Mouse (Mus musculus): ENCODE results near the gene Acly. TPM values are rescaled to one million over a fixed set of nuclear protein-coding genes. Genes with fewer than 3 reads are reported as not detected.

The Acly gene
- polyA plus RNA-seq, 1 experiment from 2014 or later, result 152 TPM

- Histone ChIP-seq H3K4me2 (replicated peaks) (peak overlapping the region; percentile 68), H3K27me3 (no peaks in the 10 kb centered on the region), H3K4me3 (replicated peaks) (peak overlapping the region; percentile 82), H3K27ac (replicated peaks) (peak overlapping the region; percentile 73; the same call in 1 of the 2 replicates), H3K36me3 (peaks cover 30% of the 10 kb centered on the region), H3K9me3 (replicated peaks) (no peaks in the 10 kb centered on the region), H3K4me1 (peaks cover 21% of the 10 kb centered on the region), H3K9ac (peak overlapping the region; percentile 95)
- WGBS, result 2% methylated on average over 52 of the region's 52 CpGs
- ATAC-seq (ENCODE audit: insufficient number of reproducible peaks, low FRiP score, low TSS enrichment, low read depth), result peak; percentile 96
Observed at GRCm38 (mm10) chr11:100440691-100441522, 86.9 kb downstream of the Acly start.

- no peaks in the 10 kb centered on the region for H3K27me3 ChIP-seq
- peaks cover 21% of the 10 kb centered on the region for H3K4me1 ChIP-seq
- no peak for ATAC-seq (ENCODE audit: insufficient number of reproducible peaks, low FRiP score, low TSS enrichment, low read depth)
- H3K9ac ChIP-seq, result no peak overlapping the region
- H3K27ac ChIP-seq (replicated peaks), result no peak overlapping the region
- no peaks in the 10 kb centered on the region for H3K9me3 ChIP-seq (replicated peaks)
- no peak overlapping the region for H3K4me3 ChIP-seq (replicated peaks)
- H3K4me2 ChIP-seq (replicated peaks), result no peak overlapping the region
- WGBS, result 69% methylated on average over 1 of the region's 1 CpGs
- H3K36me3 ChIP-seq, result peaks cover 46% of the 10 kb centered on the region
Observed at GRCm38 (mm10) chr11:100437901-100438300, 89.9 kb downstream of the Acly start.

GRCm38 (mm10) chr11:100435678-100436246 is 92.0 kb downstream of the Acly start:
- Histone ChIP-seq H3K4me1 (peaks cover 15% of the 10 kb centered on the region), H3K4me2 (replicated peaks) (no peak overlapping the region), H3K36me3 (peaks cover 53% of the 10 kb centered on the region), H3K27ac (replicated peaks) (no peak overlapping the region), H3K4me3 (replicated peaks) (no peak overlapping the region), H3K9ac (no peak overlapping the region), H3K9me3 (replicated peaks) (no peaks in the 10 kb centered on the region), H3K27me3 (no peaks in the 10 kb centered on the region)
- ATAC-seq (ENCODE audit: insufficient number of reproducible peaks, low FRiP score, low TSS enrichment, low read depth), result no peak
- WGBS, result 78% methylated on average over 9 of the region's 9 CpGs

GRCm38 (mm10) chr11:100432002-100432401 is 95.8 kb downstream of the Acly start:
- no peak overlapping the region for H3K4me3 ChIP-seq (replicated peaks)
- H3K4me1 ChIP-seq, result no peaks in the 10 kb centered on the region
- no peaks in the 10 kb centered on the region for H3K9me3 ChIP-seq (replicated peaks)
- H3K9ac ChIP-seq, result no peak overlapping the region
- ATAC-seq (ENCODE audit: insufficient number of reproducible peaks, low FRiP score, low TSS enrichment, low read depth), result no peak
- H3K27ac ChIP-seq (replicated peaks), result no peak overlapping the region
- peaks cover 50% of the 10 kb centered on the region for H3K36me3 ChIP-seq
- 92% methylated on average over 5 of the region's 5 CpGs for WGBS
- no peaks in the 10 kb centered on the region for H3K27me3 ChIP-seq
- H3K4me2 ChIP-seq (replicated peaks), result no peak overlapping the region

GRCm38 (mm10) chr11:100430052-100430451 is 97.7 kb downstream of the Acly start:
- Histone ChIP-seq H3K4me1 (no peaks in the 10 kb centered on the region), H3K9ac (no peak overlapping the region), H3K27me3 (no peaks in the 10 kb centered on the region), H3K4me2 (replicated peaks) (no peak overlapping the region), H3K4me3 (replicated peaks) (no peak overlapping the region), H3K27ac (replicated peaks) (no peak overlapping the region), H3K36me3 (peaks cover 32% of the 10 kb centered on the region), H3K9me3 (replicated peaks) (no peaks in the 10 kb centered on the region)
- ATAC-seq (ENCODE audit: insufficient number of reproducible peaks, low FRiP score, low TSS enrichment, low read depth), result no peak
- WGBS, result 88% methylated on average over 7 of the region's 7 CpGs

- no peak for ATAC-seq (ENCODE audit: insufficient number of reproducible peaks, low FRiP score, low TSS enrichment, low read depth)
- H3K27ac ChIP-seq (replicated peaks), result no peak overlapping the region
- WGBS, result 54% methylated on average over 9 of the region's 9 CpGs
- no peak overlapping the region for H3K9ac ChIP-seq
- H3K4me2 ChIP-seq (replicated peaks), result no peak overlapping the region
- H3K4me1 ChIP-seq, result no peaks in the 10 kb centered on the region
- no peak overlapping the region for H3K4me3 ChIP-seq (replicated peaks)
- H3K27me3 ChIP-seq, result no peaks in the 10 kb centered on the region
- no peaks in the 10 kb centered on the region for H3K9me3 ChIP-seq (replicated peaks)
- H3K36me3 ChIP-seq, result peaks cover 43% of the 10 kb centered on the region
Observed at GRCm38 (mm10) chr11:100428612-100429199, 99.1 kb downstream of the Acly start.

- Histone ChIP-seq H3K4me1 (no peaks in the 10 kb centered on the region), H3K9me3 (replicated peaks) (no peaks in the 10 kb centered on the region), H3K4me3 (replicated peaks) (no peak overlapping the region), H3K36me3 (peaks cover 52% of the 10 kb centered on the region), H3K27me3 (no peaks in the 10 kb centered on the region), H3K4me2 (replicated peaks) (no peak overlapping the region), H3K27ac (replicated peaks) (no peak overlapping the region), H3K9ac (no peak overlapping the region)
- ATAC-seq (ENCODE audit: insufficient number of reproducible peaks, low FRiP score, low TSS enrichment, low read depth), result no peak
- WGBS, result 89% methylated on average over 3 of the region's 3 CpGs
Observed at GRCm38 (mm10) chr11:100426820-100427219, 101.0 kb downstream of the Acly start.

Small RNA genes lying within 50 kb of the gene (microRNA-seq; reads per million reads assigned to microRNA genes)
- gene Gm27374 (ENCODE audit: borderline number of aligned reads) (not detected), gene Mir7116 (ENCODE audit: borderline number of aligned reads) (not detected)

Other genes starting within 250 kb of the Acly start
- 1,638 and 1,748 TPM in 2 replicates for gene Eif1, start 208.1 kb downstream of the Acly start, polyA plus RNA-seq (2015; fragmentation: Nextera tagmentation; extraction: Ambion mirVana)
- gene Gast, start 193.6 kb downstream of the Acly start, polyA plus RNA-seq (2015; fragmentation: Nextera tagmentation; extraction: Ambion mirVana), result 6.0 and 6.7 TPM in 2 replicates
- 7.0 and 10.6 TPM in 2 replicates for gene Hap1, start 171.9 kb downstream of the Acly start, polyA plus RNA-seq (2015; fragmentation: Nextera tagmentation; extraction: Ambion mirVana)
- gene Jup, start 130.2 kb downstream of the Acly start, polyA plus RNA-seq (2015; fragmentation: Nextera tagmentation; extraction: Ambion mirVana), result 232 and 256 TPM in 2 replicates
- 89.9 and 91.1 TPM in 2 replicates for gene P3h4, start 113.2 kb downstream of the Acly start, polyA plus RNA-seq (2015; fragmentation: Nextera tagmentation; extraction: Ambion mirVana)
- gene Fkbp10, start 112.3 kb downstream of the Acly start, polyA plus RNA-seq (2015; fragmentation: Nextera tagmentation; extraction: Ambion mirVana), result 212 TPM in 2 replicates
- gene Nt5c3b, start 86.2 kb downstream of the Acly start, polyA plus RNA-seq (2015; fragmentation: Nextera tagmentation; extraction: Ambion mirVana), result 134 and 135 TPM in 2 replicates
- gene Klhl10, start 86.1 kb downstream of the Acly start, polyA plus RNA-seq (2015; fragmentation: Nextera tagmentation; extraction: Ambion mirVana), result 1.1 and 1.2 TPM in 2 replicates
- gene Klhl11, start 55.3 kb downstream of the Acly start, polyA plus RNA-seq (2015; fragmentation: Nextera tagmentation; extraction: Ambion mirVana), result 8.2 and 9.9 TPM in 2 replicates
- 3.9 and 6.0 TPM in 2 replicates for gene Ttc25, start 17.6 kb upstream of the Acly start, polyA plus RNA-seq (2015; fragmentation: Nextera tagmentation; extraction: Ambion mirVana)
- gene Cnp, start 46.9 kb upstream of the Acly start, polyA plus RNA-seq (2015; fragmentation: Nextera tagmentation; extraction: Ambion mirVana), result 32.0 and 33.9 TPM in 2 replicates
- 74.6 and 75.5 TPM in 2 replicates for gene Nkiras2, start 91.2 kb upstream of the Acly start, polyA plus RNA-seq (2015; fragmentation: Nextera tagmentation; extraction: Ambion mirVana)
- gene Dnajc7, start 92.2 kb upstream of the Acly start, polyA plus RNA-seq (2015; fragmentation: Nextera tagmentation; extraction: Ambion mirVana), result 242 and 256 TPM in 2 replicates
- 2.0 and 3.1 TPM in 2 replicates for gene Zfp385c, start 164.5 kb upstream of the Acly start, polyA plus RNA-seq (2015; fragmentation: Nextera tagmentation; extraction: Ambion mirVana)
- 3.4 and 5.9 TPM in 2 replicates for gene Dhx58, start 176.3 kb upstream of the Acly start, polyA plus RNA-seq (2015; fragmentation: Nextera tagmentation; extraction: Ambion mirVana)
- gene Kat2a, start 184.5 kb upstream of the Acly start, polyA plus RNA-seq (2015; fragmentation: Nextera tagmentation; extraction: Ambion mirVana), result 54.6 and 61.1 TPM in 2 replicates
- gene Hspb9, start 185.8 kb upstream of the Acly start, polyA plus RNA-seq (2015; fragmentation: Nextera tagmentation; extraction: Ambion mirVana), result 0.55 TPM in 1 of 2 replicates, not detected in the other
- gene Rab5c, start 210.2 kb upstream of the Acly start, polyA plus RNA-seq (2015; fragmentation: Nextera tagmentation; extraction: Ambion mirVana), result 31.0 and 33.2 TPM in 2 replicates
- 0.64 and 1.1 TPM in 2 replicates for gene Kcnh4, start 231.9 kb upstream of the Acly start, polyA plus RNA-seq (2015; fragmentation: Nextera tagmentation; extraction: Ambion mirVana)
- gene Hcrt, start 234.9 kb upstream of the Acly start, polyA plus RNA-seq (2015; fragmentation: Nextera tagmentation; extraction: Ambion mirVana), result not detected in 2 replicates
- gene Ghdc, start 243.0 kb upstream of the Acly start, polyA plus RNA-seq (2015; fragmentation: Nextera tagmentation; extraction: Ambion mirVana), result 7.2 and 9.2 TPM in 2 replicates